Mouse (Mus musculus) midbrain, embryonic 15.5 days (tissue): ENCODE measurements around the gene Tmem9. TPM values are rescaled to one million over a fixed set of nuclear protein-coding genes. Genes with fewer than 3 reads are reported as not detected.

Source experiments
- ATAC-seq: fragments of 200-750 bp; cut with Nextera tagmentation; replicated peaks from 2 replicates; pipeline ENCODE4 v1.8.0; 2017; ENCODE audit warnings: moderate TSS enrichment
- H3K27ac ChIP-seq: fragments of 300-500 bp; sonication (generic); 2 replicates; pipeline ENCODE4 v1.5.1; 2015; ENCODE audit warnings: mild to moderate bottlenecking, inconsistent platforms
- H3K27me3 ChIP-seq: fragments of 300-500 bp; sonication (generic); replicated peaks from 2 replicates; pipeline ENCODE4 v1.6.1; 2015; ENCODE audit warnings: inconsistent platforms
- H3K36me3 ChIP-seq: fragments of 300-500 bp; sonication (generic); replicated peaks from 2 replicates; pipeline ENCODE4 v1.6.1; 2015; ENCODE audit warnings: inconsistent platforms
- H3K4me1 ChIP-seq: fragments of 300-500 bp; sonication (generic); 2 replicates; pipeline ENCODE4 v1.6.1; 2015; ENCODE audit warnings: inconsistent platforms
- H3K4me2 ChIP-seq: fragments of 300-500 bp; sonication (generic); 2 replicates; pipeline ENCODE4 v1.6.1; 2015; ENCODE audit warnings: inconsistent platforms, mild to moderate bottlenecking, moderate library complexity
- H3K4me3 ChIP-seq: fragments of 300-500 bp; sonication (generic); 2 replicates; pipeline ENCODE4 v1.5.1; 2015; ENCODE audit warnings: mild to moderate bottlenecking, inconsistent platforms
- H3K9ac ChIP-seq: fragments of 300-500 bp; sonication (generic); 2 replicates; pipeline ENCODE4 v1.6.1; 2015; ENCODE audit warnings: mild to moderate bottlenecking, inconsistent platforms
- H3K9me3 ChIP-seq: fragments of 300-500 bp; sonication (generic); 2 replicates; pipeline ENCODE4 v1.6.1; 2016; ENCODE audit warnings: inconsistent platforms
- WGBS: fragments of 180-500 bp; shearing (Covaris S2); methylation state at CpG from one replicate; pipeline ENCODE4 v1.1.7; 2015; ENCODE audit warnings: mixed read lengths; 5-methylcytosine and 5-hydroxymethylcytosine counted together
- polyA plus RNA-seq: library from polyadenylated mRNA; unstranded; fragments of >200 nt; fragmentation: Nextera tagmentation; extraction: Ambion mirVana; gene quantifications from 2 replicates; pipeline ENCODE4 v1.2.1, GENCODE M21; 2015

The Tmem9 gene
- polyA plus RNA-seq, 1 experiment from 2014 or later = 150 TPM

- Histone ChIP-seq H3K36me3 (no peaks in the 10 kb centered on the region), H3K4me3 (no peak overlapping the region), H3K4me2 (no peak overlapping the region), H3K27ac (no peak overlapping the region), H3K27me3 (no peaks in the 10 kb centered on the region), H3K4me1 (0 out of 2 replicates have a peak, but pooled peaks cover 4% of the 10 kb centered on the region), H3K9ac (no peak overlapping the region), H3K9me3 (no peaks in the 10 kb centered on the region)
- WGBS = 48% methylated on average over 9 of the region's 9 CpGs
- no peak for ATAC-seq
These were observed 53.3 kb downstream of the Tmem9 start for GRCm38 (mm10) chr1:136061041-136061789.

GRCm38 (mm10) chr1:136061790-136062141 is 53.8 kb downstream of the Tmem9 start:
- Histone ChIP-seq H3K4me1 (0 out of 2 replicates have a peak, but pooled peaks cover 2% of the 10 kb centered on the region), H3K36me3 (no peaks in the 10 kb centered on the region), H3K27me3 (no peaks in the 10 kb centered on the region), H3K4me2 (no peak overlapping the region), H3K4me3 (no peak overlapping the region), H3K9me3 (no peaks in the 10 kb centered on the region), H3K27ac (no peak overlapping the region), H3K9ac (no peak overlapping the region)
- WGBS = 75% methylated on average over 7 of the region's 7 CpGs
- 0 out of 2 replicates have a peak, but pooled peaks have one; percentile 20 for ATAC-seq

- H3K9me3 ChIP-seq = no peaks in the 10 kb centered on the region
- ATAC-seq = no peak
- no peak overlapping the region for H3K4me2 ChIP-seq
- H3K27ac ChIP-seq = no peak overlapping the region
- WGBS = 77% methylated on average over 5 of the region's 5 CpGs
- H3K9ac ChIP-seq = no peak overlapping the region
- no peaks in the 10 kb centered on the region for H3K36me3 ChIP-seq
- no peaks in the 10 kb centered on the region for H3K27me3 ChIP-seq
- H3K4me3 ChIP-seq = no peak overlapping the region
- H3K4me1 ChIP-seq = no peaks in the 10 kb centered on the region
These were observed 56.0 kb downstream of the Tmem9 start for GRCm38 (mm10) chr1:136063991-136064390.

- H3K4me1 ChIP-seq = no peaks in the 10 kb centered on the region
- H3K9me3 ChIP-seq = no peaks in the 10 kb centered on the region
- H3K9ac ChIP-seq = no peak overlapping the region
- no peaks in the 10 kb centered on the region for H3K36me3 ChIP-seq
- no peaks in the 10 kb centered on the region for H3K27me3 ChIP-seq
- H3K27ac ChIP-seq = no peak overlapping the region
- no peak overlapping the region for H3K4me2 ChIP-seq
- 77% methylated on average over 1 of the region's 1 CpGs for WGBS
- no peak overlapping the region for H3K4me3 ChIP-seq
- no peak for ATAC-seq
These were observed 58.7 kb downstream of the Tmem9 start for GRCm38 (mm10) chr1:136066621-136067020.

GRCm38 (mm10) chr1:136067579-136067978 is 59.6 kb downstream of the Tmem9 start:
- Histone ChIP-seq H3K9me3 (no peaks in the 10 kb centered on the region), H3K4me3 (no peak overlapping the region), H3K36me3 (no peaks in the 10 kb centered on the region), H3K27me3 (no peaks in the 10 kb centered on the region), H3K27ac (no peak overlapping the region), H3K9ac (no peak overlapping the region), H3K4me1 (no peaks in the 10 kb centered on the region), H3K4me2 (no peak overlapping the region)
- no peak for ATAC-seq
- 76% methylated on average over 3 of the region's 3 CpGs for WGBS

- WGBS = 13% methylated on average over 3 of the region's 3 CpGs
- no peaks in the 10 kb centered on the region for H3K9me3 ChIP-seq
- no peak overlapping the region for H3K9ac ChIP-seq
- H3K36me3 ChIP-seq = no peaks in the 10 kb centered on the region
- no peaks in the 10 kb centered on the region for H3K27me3 ChIP-seq
- no peak overlapping the region for H3K4me2 ChIP-seq
- no peak overlapping the region for H3K4me3 ChIP-seq
- no peaks in the 10 kb centered on the region for H3K4me1 ChIP-seq
- no peak for ATAC-seq
- H3K27ac ChIP-seq = no peak overlapping the region
These were observed 68.1 kb downstream of the Tmem9 start for GRCm38 (mm10) chr1:136076086-136076485.

GRCm38 (mm10) chr1:136077656-136078055 is 69.7 kb downstream of the Tmem9 start:
- Histone ChIP-seq H3K4me1 (no peaks in the 10 kb centered on the region), H3K27ac (no peak overlapping the region), H3K4me2 (no peak overlapping the region), H3K4me3 (no peak overlapping the region), H3K9me3 (0 out of 2 replicates have a peak, but pooled peaks cover 3% of the 10 kb centered on the region), H3K36me3 (no peaks in the 10 kb centered on the region), H3K27me3 (no peaks in the 10 kb centered on the region), H3K9ac (no peak overlapping the region)
- no peak for ATAC-seq
- WGBS = 65% methylated on average over 4 of the region's 4 CpGs

- H3K4me2 ChIP-seq = no peak overlapping the region
- no peaks in the 10 kb centered on the region for H3K27me3 ChIP-seq
- H3K4me1 ChIP-seq = no peaks in the 10 kb centered on the region
- H3K9ac ChIP-seq = no peak overlapping the region
- 87% methylated on average over 1 of the region's 1 CpGs for WGBS
- H3K27ac ChIP-seq = no peak overlapping the region
- H3K36me3 ChIP-seq = no peaks in the 10 kb centered on the region
- no peak for ATAC-seq
- no peak overlapping the region for H3K4me3 ChIP-seq
- 0 out of 2 replicates have a peak, but pooled peaks cover 3% of the 10 kb centered on the region for H3K9me3 ChIP-seq
These were observed 73.2 kb downstream of the Tmem9 start for GRCm38 (mm10) chr1:136081161-136081560.

Other genes with a start within 250 kb of the Tmem9 start
- gene Phlda3, start 242.0 kb upstream of the Tmem9 start, polyA plus RNA-seq = 27.6 and 31.4 TPM in 2 replicates
- 0.56 and 1.9 TPM in 2 replicates for gene Tnni1, start 228.7 kb upstream of the Tmem9 start, polyA plus RNA-seq
- gene Lad1, start 189.6 kb upstream of the Tmem9 start, polyA plus RNA-seq = 0.69 and 1.4 TPM in 2 replicates
- 0.71 and 13.1 TPM in 2 replicates for gene Tnnt2, start 171.8 kb upstream of the Tmem9 start, polyA plus RNA-seq
- 0.05 and 0.25 TPM in 2 replicates for gene Pkp1, start 88.9 kb upstream of the Tmem9 start, polyA plus RNA-seq
- not detected in 2 replicates for gene Igfn1, start 1.8 kb upstream of the Tmem9 start, polyA plus RNA-seq
- gene Ascl5, start 42.7 kb downstream of the Tmem9 start, polyA plus RNA-seq = not detected in 2 replicates
- 0.12 and 0.17 TPM in 2 replicates for gene Cacna1s, start 44.6 kb downstream of the Tmem9 start, polyA plus RNA-seq
- 58.9 and 62.0 TPM in 2 replicates for gene Kif21b, start 123.2 kb downstream of the Tmem9 start, polyA plus RNA-seq
- gene Mroh3, start 204.7 kb downstream of the Tmem9 start, polyA plus RNA-seq = not detected in 2 replicates
- gene Inava, start 226.1 kb downstream of the Tmem9 start, polyA plus RNA-seq = 2.2 and 2.3 TPM in 2 replicates